Mouse (Mus musculus) common myeloid progenitor, adult 5-6 weeks (primary cell): Measurements from ENCODE around the gene Ifitm6. TPM values are rescaled to one million over a fixed set of nuclear protein-coding genes. Genes with fewer than 3 reads are reported as not detected.

Experiments
- ATAC-seq: replicated peaks from 2 replicates; pipeline ENCODE4 v1.8.0; 2016; ENCODE audit warnings: low read depth, mild to moderate bottlenecking, moderate TSS enrichment, inconsistent platforms; ENCODE audit not compliant: poor library complexity, severe bottlenecking
- total RNA-seq: library from RNA; stranded (forward); fragments of 200-1000, 187-1606 nt; gene quantifications from 2 replicates; pipeline ENCODE4 v1.2.3, GENCODE M21; 2017

Gene Ifitm6
- total RNA-seq, 1 experiment from 2014 or later, result 8.2 TPM

DNA sequence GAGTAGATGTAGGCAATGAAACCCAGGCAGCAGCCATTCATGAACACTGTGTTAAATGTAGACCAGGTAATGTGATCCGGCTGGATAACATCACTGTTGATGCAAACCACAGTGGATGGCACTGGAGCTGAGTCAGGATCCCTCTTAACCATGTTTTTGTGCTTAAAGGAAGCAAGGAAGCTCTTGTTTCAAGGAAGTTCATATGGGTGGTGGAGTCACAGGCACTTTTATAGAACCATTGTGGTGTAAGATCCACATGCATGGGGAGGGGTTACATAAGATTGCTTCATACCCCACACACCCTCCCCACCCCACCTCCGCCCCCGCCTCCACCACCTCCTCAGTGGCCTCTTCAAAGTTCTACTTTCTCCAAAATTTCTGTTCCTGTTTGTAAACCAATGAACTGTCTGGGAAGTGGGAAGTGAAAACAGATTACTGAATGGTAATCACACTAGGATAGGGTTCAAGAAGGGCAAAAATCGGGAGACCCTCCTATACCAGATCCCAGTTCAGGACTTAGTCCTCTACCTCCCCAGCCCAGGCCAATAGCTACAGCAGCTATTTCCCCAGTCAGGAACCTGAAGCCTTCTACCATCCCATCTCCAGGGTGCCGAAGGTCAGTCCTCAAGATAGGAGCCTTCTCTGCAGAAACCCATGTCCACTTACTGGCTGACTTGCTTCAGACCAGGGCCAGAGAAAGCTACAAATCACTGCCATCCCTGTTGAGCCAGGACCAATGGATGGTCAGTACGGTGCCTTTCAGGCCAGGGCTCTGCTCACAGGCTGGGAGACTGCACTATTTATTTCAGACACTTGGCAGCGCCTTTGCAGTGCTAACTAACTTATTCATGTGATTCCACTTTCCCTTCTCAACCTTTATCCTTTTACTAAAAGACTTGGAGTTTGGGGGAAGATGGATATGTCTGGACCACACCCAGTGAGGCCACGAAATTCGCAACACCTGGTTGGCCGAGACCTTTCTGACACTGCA is 722 bp downstream of the Ifitm6 start:
- ATAC-seq, result peak; percentile 85

GRCm38 (mm10) chr7:141011238-141011770 is 6.4 kb downstream of the Ifitm6 start:
- ATAC-seq, result no peak

- ATAC-seq, result 0 out of 2 replicates have a peak, but pooled peaks have one; percentile 5
These were observed 7.1 kb downstream of the Ifitm6 start, which contains the start of gene Ifitm3 for GRCm38 (mm10) chr7:141010593-141010992. Gene Ifitm3, minus strand, starts transcription at chr7:141010770.

DNA sequence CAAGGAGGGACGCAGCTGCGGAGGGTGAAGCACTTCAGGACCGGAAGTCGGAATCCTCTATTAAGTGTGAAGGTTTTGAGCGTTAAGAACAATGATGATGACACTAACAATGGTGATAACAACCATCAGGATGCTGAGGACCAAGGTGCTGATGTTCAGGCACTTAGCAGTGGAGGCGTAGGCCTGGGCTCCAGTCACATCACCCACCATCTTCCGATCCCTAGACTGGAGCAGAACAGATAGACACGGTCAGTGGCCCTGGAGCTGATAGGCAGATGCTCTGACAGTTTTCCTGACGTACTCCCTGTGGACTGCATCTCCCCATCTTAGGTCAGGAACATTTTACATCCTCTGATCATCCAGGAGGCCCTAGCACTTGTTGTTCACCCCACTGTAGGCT is 8.1 kb downstream of the Ifitm6 start:
- ATAC-seq, result no peak

- peak; percentile 74 for ATAC-seq
These were observed 8.6 kb downstream of the Ifitm6 start for GRCm38 (mm10) chr7:141008938-141009660.

GRCm38 (mm10) chr7:141008312-141008761 is 9.4 kb downstream of the Ifitm6 start:
- peak; percentile 61 for ATAC-seq

- ATAC-seq, result no peak
These were observed 10.8 kb downstream of the Ifitm6 start for GRCm38 (mm10) chr7:141006914-141007313.

- ATAC-seq, result no peak
These were observed 11.3 kb downstream of the Ifitm6 start for GRCm38 (mm10) chr7:141006446-141006845.

DNA sequence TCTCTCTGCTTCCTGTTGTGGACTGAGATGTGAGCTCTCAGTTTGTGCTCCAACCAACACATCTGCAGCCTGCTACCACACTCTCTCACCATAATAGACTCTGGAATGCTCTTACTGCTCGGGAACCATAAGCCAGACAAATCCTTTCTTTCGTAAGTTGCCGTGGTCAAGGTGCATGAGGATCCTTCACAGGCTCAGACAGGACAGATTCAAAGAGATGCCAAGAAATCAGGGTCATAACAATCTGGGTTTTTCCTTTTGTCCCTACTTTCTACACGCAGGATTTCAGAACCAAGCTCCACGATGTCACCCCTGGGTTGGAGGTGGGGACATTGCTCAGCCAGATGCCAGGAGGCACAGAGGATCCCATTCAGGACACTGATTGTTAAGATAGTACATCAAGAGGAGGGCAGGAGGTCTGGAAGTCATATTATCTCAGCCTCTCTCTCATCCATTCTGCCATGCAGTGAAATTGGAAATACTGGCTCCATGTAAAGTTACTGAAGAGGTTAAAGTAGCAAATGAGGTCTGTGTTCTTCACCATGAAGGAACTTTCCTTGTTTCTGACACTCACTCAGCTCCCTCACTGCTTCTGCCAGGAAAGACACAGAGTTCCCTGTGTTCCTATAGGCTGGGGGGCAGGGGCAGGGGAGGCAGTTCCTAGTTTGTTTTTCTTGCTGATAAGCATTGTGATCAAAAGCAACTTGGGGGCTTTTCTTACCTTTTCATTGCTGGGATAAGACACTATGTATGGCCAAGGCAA is 14.3 kb downstream of the Ifitm6 start:
- ATAC-seq, result no peak

- ATAC-seq, result no peak
These were observed 16.6 kb downstream of the Ifitm6 start for GRCm38 (mm10) chr7:141000881-141001708.

DNA sequence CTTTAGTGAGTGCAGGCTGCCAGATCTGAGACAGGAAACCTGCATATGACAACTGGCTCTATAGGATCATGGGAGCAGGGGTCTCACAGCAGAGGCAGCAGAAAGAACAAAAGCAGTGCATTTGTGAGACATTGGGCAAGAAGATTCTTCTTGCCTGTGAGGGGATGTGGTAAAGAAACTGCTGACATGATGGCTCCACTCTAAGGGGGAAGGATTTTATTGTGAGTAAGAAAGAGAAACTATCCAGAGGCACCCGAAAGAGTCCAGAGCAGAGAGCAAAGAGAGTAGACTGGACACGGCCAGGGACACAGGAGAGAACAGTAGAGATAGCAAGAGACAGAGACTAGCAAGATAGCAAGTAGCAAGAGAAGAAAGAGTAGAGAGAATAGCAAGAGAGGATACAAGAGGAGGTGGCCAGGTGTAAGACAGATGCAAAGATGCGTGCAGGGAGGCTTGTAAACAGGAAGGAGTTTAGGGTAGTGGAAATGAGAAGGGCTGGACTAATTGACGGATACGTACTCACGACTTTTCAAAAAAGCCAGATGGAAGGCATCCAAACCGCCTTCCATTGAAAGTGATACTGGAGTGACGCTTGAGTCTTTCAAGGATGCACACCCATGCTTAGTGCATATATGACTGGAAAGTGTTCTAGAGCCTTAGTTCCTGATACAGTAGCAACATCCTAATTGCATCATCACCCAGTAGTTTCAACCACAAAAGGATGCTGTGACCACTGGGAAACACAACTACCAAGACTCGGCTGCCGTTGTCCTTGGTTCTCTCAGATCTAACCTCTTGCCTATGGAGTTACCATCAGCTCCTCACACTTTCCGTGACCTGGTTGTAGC is 18.6 kb downstream of the Ifitm6 start:
- ATAC-seq, result peak; percentile 85

GRCm38 (mm10) chr7:140997817-140998216 is 19.9 kb downstream of the Ifitm6 start:
- ATAC-seq, result peak; percentile 71

DNA sequence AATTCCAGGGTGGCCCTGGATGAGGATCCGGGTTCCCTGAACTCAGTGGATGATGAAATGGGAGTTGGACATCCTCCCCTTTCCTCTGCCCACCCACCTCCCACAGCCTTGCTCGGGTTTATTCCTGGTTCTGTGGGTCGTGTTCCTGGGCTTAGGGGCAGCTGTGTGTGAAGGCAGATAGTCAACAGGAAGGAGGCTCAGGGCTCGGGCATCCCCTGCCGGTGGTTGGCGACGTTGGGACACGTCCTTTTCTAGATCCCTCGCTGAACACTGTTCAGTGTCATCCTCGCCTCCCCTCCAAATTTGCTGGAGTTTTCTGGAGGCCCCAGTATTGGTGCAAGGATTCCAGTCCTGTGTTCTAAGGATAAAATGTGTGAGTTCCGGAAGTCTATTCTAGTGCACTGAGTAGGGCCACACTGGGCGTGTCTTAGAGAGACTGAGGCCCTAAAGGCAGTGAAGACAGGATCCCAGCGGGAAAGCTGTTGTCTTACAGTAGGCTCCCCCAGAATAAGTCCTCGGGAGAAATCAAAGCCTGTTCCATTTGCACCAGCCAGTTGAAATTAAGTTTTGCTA is 26.5 kb downstream of the Ifitm6 start:
- ATAC-seq, result peak; percentile 76

DNA sequence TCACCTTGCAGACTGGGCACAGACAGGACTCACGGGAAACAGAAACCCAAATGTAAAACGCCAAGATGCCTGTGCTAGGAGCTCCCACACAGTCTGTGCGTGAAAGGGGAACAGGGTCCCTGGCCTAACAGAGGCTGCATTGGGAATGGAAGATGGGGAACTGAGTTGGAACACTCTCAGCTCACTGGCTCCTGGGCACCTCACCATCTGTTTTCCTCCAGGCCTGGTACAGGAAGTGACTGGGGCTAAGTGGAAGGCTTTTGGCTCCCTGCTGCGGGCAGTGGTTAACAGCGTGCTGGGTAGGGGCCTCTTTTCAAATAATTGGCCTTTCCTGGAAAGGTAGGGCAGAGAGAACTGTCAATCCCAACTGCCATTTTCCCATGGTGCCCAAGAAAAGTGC is 27.1 kb downstream of the Ifitm6 start:
- peak; percentile 86 for ATAC-seq

GRCm38 (mm10) chr7:140990185-140990584 is 27.5 kb downstream of the Ifitm6 start:
- ATAC-seq, result peak; percentile 17

DNA sequence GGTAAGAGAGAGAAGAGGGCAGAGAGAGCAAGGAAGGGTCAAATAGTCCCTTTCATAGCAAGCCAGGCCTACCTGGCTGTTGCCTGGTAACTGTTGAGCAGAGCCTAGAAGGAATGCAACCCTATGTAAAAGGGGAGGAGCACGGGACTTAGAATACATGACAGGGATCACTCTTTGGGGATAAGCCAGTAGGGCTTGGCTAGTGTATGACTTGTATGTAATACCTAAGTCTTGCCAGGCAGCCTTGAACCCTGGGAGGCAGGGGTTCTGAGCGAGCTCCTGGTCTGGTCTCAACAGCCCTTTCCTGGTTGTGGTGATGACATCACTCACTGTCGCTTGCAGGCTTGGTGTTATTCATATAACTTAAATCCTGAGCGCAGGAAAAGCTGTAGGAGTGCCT is 28.7 kb downstream of the Ifitm6 start:
- ATAC-seq, result no peak

- ATAC-seq, result no peak
These were observed 30.3 kb downstream of the Ifitm6 start for GRCm38 (mm10) chr7:140987182-140988138.
